Mouse (Mus musculus) kidney, postnatal 0 days (tissue): ENCODE measurements around the gene Mxi1. TPM values are rescaled to one million over a fixed set of nuclear protein-coding genes. Genes with fewer than 3 reads are reported as not detected.

Experiments used
- ATAC-seq: fragments of 200-750 bp; cut with Nextera tagmentation; replicated peaks from 2 replicates; pipeline ENCODE4 v1.8.0; 2017; ENCODE audit warnings: low read depth, moderate number of reproducible peaks, moderate TSS enrichment, moderate library complexity; ENCODE audit not compliant: low FRiP score
- DNase-seq: peaks from one replicate; pipeline ENCODE4 v3.0.0-alpha.2; 2016; ENCODE audit warnings: low spot score
- H3K27ac ChIP-seq: fragments of 300-500 bp; sonication (generic); 2 replicates; pipeline ENCODE4 v1.5.1; 2014; ENCODE audit warnings: mild to moderate bottlenecking
- H3K27me3 ChIP-seq: fragments of 300-500 bp; sonication (generic); 2 replicates; pipeline ENCODE4 v1.6.1; 2014; ENCODE audit warnings: low read length, mixed read lengths; ENCODE audit not compliant: insufficient read depth
- H3K36me3 ChIP-seq: fragments of 300-500 bp; sonication (generic); 2 replicates; pipeline ENCODE4 v1.6.1; 2014; ENCODE audit warnings: low read length, mixed read lengths; ENCODE audit not compliant: insufficient read depth
- H3K4me1 ChIP-seq: fragments of 300-500 bp; sonication (generic); replicated peaks from 2 replicates; pipeline ENCODE4 v1.6.1; 2014; ENCODE audit warnings: antibody characterized with exemption, low read length, mixed read lengths; ENCODE audit not compliant: insufficient read depth
- H3K4me2 ChIP-seq: fragments of 300-500 bp; sonication (generic); 2 replicates; pipeline ENCODE4 v1.6.1; 2014; ENCODE audit warnings: mild to moderate bottlenecking, low read length, moderate library complexity, mixed read lengths
- H3K4me3 ChIP-seq: fragments of 300-500 bp; sonication (generic); replicated peaks from 2 replicates; pipeline ENCODE4 v1.5.1; 2014; ENCODE audit warnings: low read depth, low read length
- H3K9ac ChIP-seq: fragments of 300-500 bp; sonication (generic); 2 replicates; pipeline ENCODE4 v1.6.1; 2014; ENCODE audit warnings: low read depth, low read length
- H3K9me3 ChIP-seq: fragments of 300-500 bp; sonication (generic); replicated peaks from 2 replicates; pipeline ENCODE4 v1.6.1; 2016; ENCODE audit warnings: low read length, inconsistent platforms, mixed read lengths
- CTCF ChIP-seq: IDR thresholded peaks from 2 replicates; pipeline ENCODE4 v1.5.1; 2016; ENCODE audit warnings: antibody characterized with exemption, low read depth, mild to moderate bottlenecking, moderate library complexity
- WGBS: fragments of 180-500 bp; shearing (Covaris S2); extraction: QIAGEN DNeasy Blood & Tissue Kit; methylation state at CpG from one replicate; pipeline ENCODE4 v1.1.7; 2014; 5-methylcytosine and 5-hydroxymethylcytosine counted together
- polyA plus RNA-seq: library from polyadenylated mRNA; unstranded; fragments of >200 nt; fragmentation: Nextera tagmentation; extraction: Ambion mirVana; gene quantifications from 2 replicates; pipeline ENCODE4 v1.2.1, GENCODE M21; 2015

Gene Mxi1
- polyA plus RNA-seq, 1 experiment from 2014 or later, result 55.0 TPM

GRCm38 (mm10) chr19:53320264-53321110 is 10.2 kb downstream of the Mxi1 start:
- no peak overlapping the region for H3K9ac ChIP-seq
- ATAC-seq (no peak), DNase-seq (no peak)
- H3K4me2 ChIP-seq, result no peak overlapping the region
- no peak for TF ChIP-seq CTCF
- peaks cover 5% of the 10 kb centered on the region for H3K4me1 ChIP-seq
- 68% methylated on average over 9 of the region's 9 CpGs for WGBS
- H3K27ac ChIP-seq, result no peak overlapping the region
- no peaks in the 10 kb centered on the region for H3K9me3 ChIP-seq
- no peaks in the 10 kb centered on the region for H3K36me3 ChIP-seq
- no peak overlapping the region for H3K4me3 ChIP-seq
- no peaks in the 10 kb centered on the region for H3K27me3 ChIP-seq

- WGBS, result 38% methylated on average over 10 of the region's 10 CpGs
- peaks cover 11% of the 10 kb centered on the region for H3K4me1 ChIP-seq
- peak overlapping the region; percentile 27; the same call in 1 of the 2 replicates for H3K4me2 ChIP-seq
- no peaks in the 10 kb centered on the region for H3K36me3 ChIP-seq
- DNase-seq (peak; percentile 61), ATAC-seq (no peak)
- H3K27ac ChIP-seq, result peak overlapping the region; percentile 50
- H3K4me3 ChIP-seq, result no peak overlapping the region
- no peaks in the 10 kb centered on the region for H3K9me3 ChIP-seq
- no peaks in the 10 kb centered on the region for H3K27me3 ChIP-seq
- peak overlapping the region; percentile 5; the same call in 1 of the 2 replicates for H3K9ac ChIP-seq
- TF ChIP-seq CTCF, result no peak
Observed at GRCm38 (mm10) chr19:53321273-53321672, 11.0 kb downstream of the Mxi1 start.

- H3K27ac ChIP-seq, result no peak overlapping the region
- no peak for ATAC-seq
- no peak overlapping the region for H3K9ac ChIP-seq
- peak; percentile 46 for TF ChIP-seq CTCF
- H3K36me3 ChIP-seq, result no peaks in the 10 kb centered on the region
- WGBS, result 93% methylated on average over 12 of the region's 12 CpGs
- H3K4me3 ChIP-seq, result no peak overlapping the region
- H3K4me2 ChIP-seq, result no peak overlapping the region
- no peaks in the 10 kb centered on the region for H3K27me3 ChIP-seq
- peaks cover 11% of the 10 kb centered on the region for H3K4me1 ChIP-seq
- DNase-seq, result no peak
- no peaks in the 10 kb centered on the region for H3K9me3 ChIP-seq
Observed at GRCm38 (mm10) chr19:53322438-53323048, 12.2 kb downstream of the Mxi1 start.

- no peak for ATAC-seq
- H3K27ac ChIP-seq, result no peak overlapping the region
- H3K4me3 ChIP-seq, result no peak overlapping the region
- peaks cover 11% of the 10 kb centered on the region for H3K4me1 ChIP-seq
- H3K27me3 ChIP-seq, result no peaks in the 10 kb centered on the region
- H3K36me3 ChIP-seq, result no peaks in the 10 kb centered on the region
- peak overlapping the region; percentile 66; the same call in 1 of the 2 replicates for H3K4me2 ChIP-seq
- WGBS, result 54% methylated on average over 6 of the region's 6 CpGs
- DNase-seq, result no peak
- no peak for TF ChIP-seq CTCF
- no peaks in the 10 kb centered on the region for H3K9me3 ChIP-seq
- 0 out of 2 replicates have a peak overlapping the region, but pooled peaks have one; percentile 59 for H3K9ac ChIP-seq
Observed at GRCm38 (mm10) chr19:53324866-53325265, 14.5 kb downstream of the Mxi1 start.

GRCm38 (mm10) chr19:53325578-53326295 is 15.4 kb downstream of the Mxi1 start:
- Histone ChIP-seq H3K4me2 (peak overlapping the region; percentile 66), H3K9ac (peak overlapping the region; percentile 59; the same call in 1 of the 2 replicates), H3K27me3 (no peaks in the 10 kb centered on the region), H3K27ac (peak overlapping the region; percentile 42; the same call in 1 of the 2 replicates), H3K9me3 (no peaks in the 10 kb centered on the region), H3K36me3 (no peaks in the 10 kb centered on the region), H3K4me1 (peaks cover 16% of the 10 kb centered on the region), H3K4me3 (peak overlapping the region; percentile 28)
- DNase-seq (peak; percentile 79), ATAC-seq (no peak)
- WGBS, result 14% methylated on average over 27 of the region's 27 CpGs
- no peak for TF ChIP-seq CTCF

- Histone ChIP-seq H3K27ac (no peak overlapping the region), H3K4me2 (no peak overlapping the region), H3K36me3 (0 out of 2 replicates have a peak, but pooled peaks cover 6% of the 10 kb centered on the region), H3K4me3 (no peak overlapping the region), H3K9ac (no peak overlapping the region), H3K4me1 (peaks cover 20% of the 10 kb centered on the region), H3K27me3 (no peaks in the 10 kb centered on the region), H3K9me3 (no peaks in the 10 kb centered on the region)
- no peak for DNase-seq
- ATAC-seq, result no peak
- 69% methylated on average over 9 of the region's 9 CpGs for WGBS
- peak; percentile 22; the same call in 1 of the 2 replicates for TF ChIP-seq CTCF
Observed at GRCm38 (mm10) chr19:53328116-53328515, 17.8 kb downstream of the Mxi1 start.
